Mouse (Mus musculus) megakaryocyte, embryonic 14.5 days (primary cell): Measurements from ENCODE around the gene Dclk3. TPM values are rescaled to one million over a fixed set of nuclear protein-coding genes. Genes with fewer than 3 reads are reported as not detected.

Source experiments
- H3K27me3 ChIP-seq: replicated peaks from 2 replicates; pipeline ENCODE3; 2012; ENCODE audit warnings: inconsistent platforms
- H3K36me3 ChIP-seq: replicated peaks from 2 replicates; pipeline ENCODE3; 2012; ENCODE audit warnings: low read length, inconsistent platforms, mixed read lengths
- H3K4me1 ChIP-seq: 2 replicates; pipeline ENCODE4 v1.6.1; 2012; ENCODE audit warnings: inconsistent platforms
- H3K4me3 ChIP-seq: replicated peaks from 2 replicates; pipeline ENCODE3; 2012; ENCODE audit warnings: moderate library complexity, mild to moderate bottlenecking, inconsistent platforms
- H3K9me3 ChIP-seq: 2 replicates; pipeline ENCODE4 v1.6.1; 2012; ENCODE audit warnings: inconsistent platforms
- FLI1 ChIP-seq: IDR thresholded peaks from 2 replicates; pipeline ENCODE4 v1.6.1; 2012; ENCODE audit warnings: low read length, inconsistent platforms, mixed read lengths
- GATA1 ChIP-seq: IDR thresholded peaks from 3 replicates; pipeline ENCODE4 v1.6.1; 2012; ENCODE audit warnings: mixed read lengths, low read length, inconsistent platforms, borderline replicate concordance
- polyA plus RNA-seq: library from polyadenylated mRNA; stranded (reverse); fragments of >175 nt; gene quantifications from 2 replicates; pipeline ENCODE4 v1.2.3, GENCODE M21; 2012; ENCODE audit warnings: low replicate concordance; ENCODE audit not compliant: insufficient read depth

The Dclk3 gene
- polyA plus RNA-seq, 1 experiment = not detected

GRCm38 (mm10) chr9:111457936-111458310 is 19.0 kb downstream of the Dclk3 start:
- no peak overlapping the region for H3K4me3 ChIP-seq
- TF ChIP-seq FLI1 = no peak
- no peak for TF ChIP-seq GATA1

GRCm38 (mm10) chr9:111459466-111459865 is 20.6 kb downstream of the Dclk3 start:
- Histone ChIP-seq H3K4me1 (no peaks in the 10 kb centered on the region), H3K9me3 (no peaks in the 10 kb centered on the region)

More at GRCm38 (mm10) chr9:111457936-111458310, 19.0 kb downstream of the Dclk3 start:
- Histone ChIP-seq H3K9me3 (no peaks in the 10 kb centered on the region), H3K27me3 (no peaks in the 10 kb centered on the region), H3K4me1 (no peaks in the 10 kb centered on the region), H3K36me3 (no peaks in the 10 kb centered on the region)

GRCm38 (mm10) chr9:111460201-111460814 is 21.4 kb downstream of the Dclk3 start:
- Histone ChIP-seq H3K36me3 (no peaks in the 10 kb centered on the region), H3K4me3 (no peak overlapping the region), H3K4me1 (no peaks in the 10 kb centered on the region), H3K9me3 (no peaks in the 10 kb centered on the region), H3K27me3 (no peaks in the 10 kb centered on the region)
- TF ChIP-seq FLI1 (no peak), GATA1 (no peak)

More at GRCm38 (mm10) chr9:111459466-111459865, 20.6 kb downstream of the Dclk3 start:
- Histone ChIP-seq H3K4me3 (no peak overlapping the region), H3K36me3 (no peaks in the 10 kb centered on the region), H3K27me3 (no peaks in the 10 kb centered on the region)
- TF ChIP-seq FLI1 (no peak), GATA1 (no peak)

- no peak overlapping the region for H3K4me3 ChIP-seq
- H3K36me3 ChIP-seq = no peaks in the 10 kb centered on the region
- no peaks in the 10 kb centered on the region for H3K4me1 ChIP-seq
- H3K9me3 ChIP-seq = no peaks in the 10 kb centered on the region
- no peak for TF ChIP-seq FLI1
- TF ChIP-seq GATA1 = no peak
- no peaks in the 10 kb centered on the region for H3K27me3 ChIP-seq
Observed at GRCm38 (mm10) chr9:111461415-111462103, 22.7 kb downstream of the Dclk3 start.

- H3K9me3 ChIP-seq = peaks cover 13% of the 10 kb centered on the region
- no peak for TF ChIP-seq GATA1
- TF ChIP-seq FLI1 = no peak
Observed at GRCm38 (mm10) chr9:111465666-111466065, 26.8 kb downstream of the Dclk3 start.

GRCm38 (mm10) chr9:111473686-111474457 is 35.0 kb downstream of the Dclk3 start:
- Histone ChIP-seq H3K27me3 (peaks cover 3% of the 10 kb centered on the region), H3K4me1 (no peaks in the 10 kb centered on the region), H3K9me3 (no peaks in the 10 kb centered on the region), H3K36me3 (no peaks in the 10 kb centered on the region), H3K4me3 (no peak overlapping the region)
- TF ChIP-seq GATA1 (no peak), FLI1 (no peak)

More at GRCm38 (mm10) chr9:111465666-111466065, 26.8 kb downstream of the Dclk3 start:
- Histone ChIP-seq H3K27me3 (no peaks in the 10 kb centered on the region), H3K4me3 (no peak overlapping the region), H3K36me3 (no peaks in the 10 kb centered on the region), H3K4me1 (no peaks in the 10 kb centered on the region)

- no peaks in the 10 kb centered on the region for H3K9me3 ChIP-seq
- no peak overlapping the region for H3K4me3 ChIP-seq
- no peaks in the 10 kb centered on the region for H3K4me1 ChIP-seq
- H3K36me3 ChIP-seq = no peaks in the 10 kb centered on the region
- H3K27me3 ChIP-seq = peaks cover 3% of the 10 kb centered on the region
- TF ChIP-seq FLI1 (no peak), GATA1 (no peak)
Observed at GRCm38 (mm10) chr9:111474458-111474745, 35.5 kb downstream of the Dclk3 start.

DNA sequence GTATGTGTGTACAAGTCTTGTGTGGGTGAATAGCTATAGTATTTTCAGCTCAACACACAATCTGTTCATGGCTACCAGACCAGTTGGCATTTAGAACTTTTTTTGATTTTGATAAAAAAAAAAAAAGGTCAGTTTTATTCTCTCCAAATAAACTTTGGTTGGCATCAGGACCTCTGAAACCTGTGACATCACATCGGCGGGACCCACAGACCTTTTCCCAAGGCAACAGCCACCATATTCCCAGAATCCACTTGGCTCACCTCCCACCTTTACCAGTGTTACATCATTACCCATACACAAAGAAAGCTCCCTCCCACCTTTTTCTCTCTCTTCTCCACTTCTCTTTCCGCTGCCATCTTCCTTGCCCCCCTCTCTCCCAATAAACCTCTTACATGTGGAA is 36.4 kb downstream of the Dclk3 start:
- TF ChIP-seq FLI1 (no peak), GATA1 (no peak)
- H3K4me1 ChIP-seq = no peaks in the 10 kb centered on the region

GRCm38 (mm10) chr9:111475973-111476372 is 37.1 kb downstream of the Dclk3 start:
- no peak overlapping the region for H3K4me3 ChIP-seq
- no peaks in the 10 kb centered on the region for H3K4me1 ChIP-seq
- H3K36me3 ChIP-seq = no peaks in the 10 kb centered on the region
- no peaks in the 10 kb centered on the region for H3K9me3 ChIP-seq
- peaks cover 3% of the 10 kb centered on the region for H3K27me3 ChIP-seq
- TF ChIP-seq GATA1 = no peak
- no peak for TF ChIP-seq FLI1

More for the DNA sequence above, 36.4 kb downstream of the Dclk3 start:
- Histone ChIP-seq H3K9me3 (no peaks in the 10 kb centered on the region), H3K27me3 (peaks cover 3% of the 10 kb centered on the region), H3K4me3 (no peak overlapping the region), H3K36me3 (no peaks in the 10 kb centered on the region)
